Mouse (Mus musculus) gastrocnemius, postnatal 10 days (tissue): ENCODE measurements around the gene Polg2. TPM values are rescaled to one million over a fixed set of nuclear protein-coding genes. Genes with fewer than 3 reads are reported as not detected.
"Not testable (repeated sequence)": the region's sequence is repeated elsewhere in the genome, so short reads cannot be mapped to it uniquely, and the experiment has no call there.

ENCODE experiments used
- DNase-seq: peaks from one replicate; pipeline ENCODE4 v3.0.0; 2021; ENCODE audit warnings: mixed read lengths
- total RNA-seq, 2 experiments: library from RNA; stranded (reverse); gene quantifications; 2 replicates each; pipeline ENCODE4 v1.2.3; 2021

Polg2 gene
- total RNA-seq, 2 experiments from 2014 or later = 4.9 to 5.2 TPM

- no peak for DNase-seq
These were observed 10.3 kb upstream of the Polg2 start for GRCm38 (mm10) chr11:106789649-106790048.

- peak; percentile 93 for DNase-seq
These were observed 9.6 kb upstream of the Polg2 start, which contains the start of the genes Ddx5 and Cep95 for GRCm38 (mm10) chr11:106788775-106789459. Gene Ddx5 (minus strand): TSS chr11:106789185. Gene Cep95 (plus strand): TSS chr11:106789252.

DNA sequence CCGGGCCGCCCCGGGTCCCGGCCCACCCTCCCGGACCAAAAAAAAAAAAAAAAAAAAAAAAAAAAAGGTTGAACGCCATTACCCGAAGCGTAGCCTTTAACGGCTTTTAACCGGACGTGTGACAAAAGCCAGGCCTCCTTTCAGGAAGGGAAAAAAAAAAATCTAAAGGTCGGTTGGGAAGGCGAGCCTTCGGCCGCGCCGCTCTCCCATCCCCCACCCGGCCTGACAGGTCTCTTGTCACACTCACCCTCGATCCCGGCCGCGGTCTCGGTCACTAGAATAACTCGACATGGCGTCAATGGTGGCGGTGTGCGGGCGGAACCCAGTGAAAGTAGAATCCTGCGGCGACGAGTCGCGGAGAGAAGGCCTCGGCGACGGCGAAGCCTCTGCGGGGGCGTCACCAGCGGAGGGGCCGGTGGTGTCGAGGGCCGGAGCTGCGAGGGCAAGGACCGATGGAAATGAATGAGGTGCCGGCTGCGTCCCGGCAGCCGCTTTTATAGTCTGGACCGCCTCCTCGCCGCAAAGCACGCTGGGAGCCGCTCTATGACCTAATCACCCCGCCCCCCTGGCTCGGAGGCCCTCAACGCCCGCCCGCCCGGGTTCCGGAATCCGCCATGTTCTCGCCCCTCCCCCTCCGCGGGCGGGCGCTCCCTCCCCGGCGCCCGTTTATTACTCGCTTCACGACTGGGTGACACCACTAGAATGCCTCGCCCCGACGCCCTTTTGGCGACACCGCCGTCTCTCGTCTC, 8.9 kb upstream of the Polg2 start:
- peak; percentile 100 for DNase-seq

DNA sequence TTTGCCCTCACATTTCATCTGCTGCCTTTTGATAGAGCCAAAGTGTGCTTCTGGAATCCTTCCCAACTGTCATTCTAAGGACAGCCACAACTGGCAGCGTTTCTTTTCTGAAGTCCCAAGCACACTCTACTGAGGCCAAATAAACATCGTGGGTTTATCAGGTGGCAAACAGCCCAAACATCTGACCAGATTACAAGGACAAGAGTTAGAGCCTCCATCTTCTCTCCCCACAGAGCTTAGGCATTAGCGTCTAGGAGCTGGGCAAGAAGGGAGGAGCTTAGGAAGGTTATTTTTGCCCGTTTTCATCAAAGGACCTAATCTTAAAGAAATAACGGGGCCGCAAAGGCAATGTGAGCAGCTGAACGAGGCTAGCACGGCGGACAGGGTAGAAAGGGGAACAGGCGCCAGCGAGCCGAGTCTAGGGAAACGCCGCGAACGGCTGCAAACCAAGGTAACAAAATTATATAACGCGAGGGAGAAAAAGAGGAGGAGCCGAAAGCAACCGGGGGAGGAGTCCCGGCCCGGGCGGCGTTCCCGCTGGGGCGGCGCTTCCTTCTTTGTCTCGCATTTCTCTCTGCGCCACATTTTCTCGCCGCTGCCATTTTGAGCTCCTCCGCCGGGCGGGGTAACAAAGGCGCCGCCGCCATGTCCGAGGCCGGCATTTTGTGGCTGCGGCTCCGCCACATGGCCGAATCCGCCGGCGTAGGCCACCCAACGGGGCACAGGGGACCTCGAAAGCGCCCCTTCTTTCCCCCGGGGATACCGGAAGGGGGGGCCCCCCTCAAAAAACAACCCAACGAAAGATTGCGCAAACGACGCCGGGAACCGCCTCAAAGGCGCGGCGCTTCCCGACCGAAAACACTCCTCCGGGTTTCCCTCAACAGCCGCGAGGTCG, 8.0 kb upstream of the Polg2 start:
- DNase-seq = peak; percentile 96

GRCm38 (mm10) chr11:106785043-106785442, 5.7 kb upstream of the Polg2 start:
- no peak for DNase-seq

GRCm38 (mm10) chr11:106784476-106784875, 5.1 kb upstream of the Polg2 start:
- DNase-seq = no peak

DNA sequence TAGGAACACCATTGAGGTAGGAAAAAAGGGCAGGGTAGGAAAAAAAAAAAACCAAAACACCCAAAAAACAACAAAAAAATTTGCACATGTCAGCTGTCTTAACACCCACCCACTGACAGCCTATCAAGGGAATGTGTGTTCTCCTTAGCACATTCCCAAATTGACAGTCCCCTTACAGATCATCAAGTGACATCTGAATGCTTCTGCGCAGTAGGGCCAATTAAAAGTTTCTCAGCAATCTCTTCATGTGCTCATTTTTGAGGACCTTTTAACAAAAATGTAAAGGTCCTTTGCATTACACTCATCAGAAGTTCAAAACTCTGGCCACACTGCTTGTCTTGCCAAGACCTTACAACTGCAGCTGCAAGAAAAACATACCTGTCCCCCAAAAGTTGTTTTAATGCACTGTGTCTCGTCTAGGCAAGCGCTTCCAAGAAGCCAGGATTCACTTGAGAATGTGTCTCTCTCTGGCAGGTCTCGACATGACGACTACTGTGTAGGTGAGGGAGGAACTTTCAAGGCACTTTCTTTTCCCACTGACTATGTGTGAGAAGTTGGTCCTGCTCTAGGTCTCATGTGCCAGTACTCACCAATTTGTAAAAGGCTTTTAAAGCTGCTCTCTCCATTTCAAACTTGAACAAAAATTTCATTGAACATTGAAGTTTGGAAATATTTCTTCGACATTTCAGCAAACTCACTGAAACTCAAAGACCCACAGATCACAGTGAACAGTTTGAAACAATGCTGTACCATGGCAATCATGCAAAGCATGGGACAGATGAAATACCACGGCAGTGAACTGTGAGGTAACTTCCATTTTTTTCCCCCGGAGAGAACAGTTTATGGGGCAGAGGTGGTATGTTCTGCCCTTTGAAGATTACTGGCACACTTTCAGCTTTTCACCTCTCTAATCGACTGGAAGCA, 3.8 kb upstream of the Polg2 start:
- no peak for DNase-seq

DNA sequence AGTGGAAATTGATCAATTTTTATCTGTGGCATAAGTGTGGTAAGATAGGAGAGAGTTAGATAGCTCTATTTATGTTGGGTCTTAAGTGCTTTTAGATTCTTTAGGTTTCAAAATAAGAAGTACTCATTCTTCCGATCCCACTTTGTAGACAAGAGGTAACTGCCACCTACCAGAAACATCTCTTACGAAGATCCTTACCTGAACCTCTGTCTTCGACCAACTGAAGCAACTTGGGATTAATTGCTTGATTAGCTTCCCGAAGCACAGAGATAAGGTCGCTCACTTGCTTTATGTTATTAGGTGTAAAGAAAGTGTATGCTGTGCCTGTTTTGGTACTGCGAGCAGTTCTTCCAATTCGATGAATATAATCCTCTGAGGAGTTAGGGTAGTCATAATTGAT, 2.9 kb upstream of the Polg2 start:
- DNase-seq = not testable (repeated sequence)

DNA sequence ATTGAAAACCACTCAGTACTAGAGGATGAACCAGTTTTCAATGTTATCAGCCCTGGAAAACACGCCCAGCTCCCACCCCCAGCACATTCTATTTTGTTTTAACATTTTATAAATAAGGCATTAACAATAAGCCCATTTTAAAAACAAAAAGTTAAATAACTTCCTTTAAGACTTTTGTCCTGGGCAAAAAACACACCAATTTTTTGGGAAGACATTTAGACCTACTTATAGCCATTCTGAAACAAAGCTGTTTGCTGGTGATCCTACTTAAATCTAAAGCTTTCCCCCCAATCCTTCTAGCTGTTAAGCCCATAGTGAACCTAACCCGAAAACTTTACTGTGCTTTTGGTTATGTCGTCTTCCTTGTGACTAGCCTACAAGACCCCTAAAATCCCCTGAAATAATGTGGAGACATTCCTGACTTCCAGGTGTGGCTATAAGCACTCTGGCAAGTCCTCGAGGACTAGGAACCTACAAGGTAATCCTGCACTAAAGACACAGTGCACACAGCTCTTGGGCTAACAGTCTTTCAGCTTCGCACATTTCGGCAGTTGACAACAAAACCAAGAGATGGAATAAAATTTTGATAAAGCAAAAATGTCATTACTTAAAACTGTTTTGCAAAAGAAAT, 1.4 kb upstream of the Polg2 start:
- DNase-seq = no peak

GRCm38 (mm10) chr11:106780089-106780425, 720 bp upstream of the Polg2 start:
- no peak for DNase-seq

DNA sequence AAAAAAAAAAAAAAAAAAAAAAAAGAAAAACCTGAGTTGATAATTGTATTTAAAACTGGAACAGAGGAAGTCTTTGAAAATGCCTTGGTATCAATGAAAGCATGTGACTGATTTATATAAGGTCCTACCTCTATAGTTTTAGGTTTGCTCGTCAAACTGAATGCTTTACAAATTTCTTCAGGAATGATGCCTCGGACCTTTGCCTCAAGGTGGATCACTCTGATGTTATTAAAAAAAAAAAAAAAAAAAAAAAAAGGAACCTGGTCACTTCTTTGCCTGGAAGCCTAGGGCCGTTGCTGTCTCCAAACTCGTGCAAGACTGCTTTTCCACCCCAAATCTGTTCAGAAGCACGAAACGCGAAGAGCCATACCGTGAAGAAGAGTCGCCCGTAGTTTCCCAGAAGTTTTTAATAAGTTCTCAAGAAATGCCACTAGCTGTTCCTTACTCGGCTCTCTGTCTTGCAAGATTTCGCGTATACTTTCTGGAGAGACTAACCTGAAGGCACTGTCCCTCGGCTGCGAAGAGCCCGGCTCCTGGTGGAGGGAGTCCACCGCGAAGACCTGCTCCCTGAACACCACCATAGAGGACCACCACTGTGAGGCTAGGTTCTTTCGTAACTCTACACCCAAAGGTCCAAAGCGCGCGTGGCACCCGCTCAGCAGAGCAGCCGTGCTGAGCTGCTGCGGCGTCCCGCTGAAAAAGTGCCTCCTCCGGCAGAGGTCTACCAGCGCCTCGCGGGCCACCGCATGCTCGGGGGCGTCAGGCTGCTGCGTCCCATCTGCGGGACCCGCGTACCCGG, 549 bp downstream of the Polg2 start:
- no peak for DNase-seq

DNA sequence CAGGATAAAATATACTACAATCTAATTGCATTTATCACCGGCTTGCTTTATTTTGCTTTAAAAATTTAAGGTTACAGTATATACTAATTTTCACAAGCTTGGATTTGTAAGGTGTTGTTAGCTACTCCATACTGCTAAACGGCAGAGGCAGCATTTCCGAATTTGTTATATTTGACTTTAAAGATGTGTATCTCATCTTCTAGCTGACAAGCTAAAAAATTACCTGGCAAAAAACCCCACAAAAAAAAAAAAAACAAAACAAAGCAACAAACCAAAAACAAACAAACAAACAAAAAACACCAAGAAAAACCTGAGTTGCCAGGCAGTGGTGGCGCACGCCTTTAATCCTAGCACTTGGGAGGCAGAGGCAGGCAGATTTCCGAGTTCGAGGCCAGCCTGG, 1.2 kb downstream of the Polg2 start:
- DNase-seq = no peak

- DNase-seq = no peak
These were observed 1.9 kb downstream of the Polg2 start for GRCm38 (mm10) chr11:106777395-106777794.

GRCm38 (mm10) chr11:106776960-106777359, 2.4 kb downstream of the Polg2 start:
- no peak for DNase-seq

- no peak for DNase-seq
These were observed 6.3 kb downstream of the Polg2 start for GRCm38 (mm10) chr11:106773061-106773460.

DNA sequence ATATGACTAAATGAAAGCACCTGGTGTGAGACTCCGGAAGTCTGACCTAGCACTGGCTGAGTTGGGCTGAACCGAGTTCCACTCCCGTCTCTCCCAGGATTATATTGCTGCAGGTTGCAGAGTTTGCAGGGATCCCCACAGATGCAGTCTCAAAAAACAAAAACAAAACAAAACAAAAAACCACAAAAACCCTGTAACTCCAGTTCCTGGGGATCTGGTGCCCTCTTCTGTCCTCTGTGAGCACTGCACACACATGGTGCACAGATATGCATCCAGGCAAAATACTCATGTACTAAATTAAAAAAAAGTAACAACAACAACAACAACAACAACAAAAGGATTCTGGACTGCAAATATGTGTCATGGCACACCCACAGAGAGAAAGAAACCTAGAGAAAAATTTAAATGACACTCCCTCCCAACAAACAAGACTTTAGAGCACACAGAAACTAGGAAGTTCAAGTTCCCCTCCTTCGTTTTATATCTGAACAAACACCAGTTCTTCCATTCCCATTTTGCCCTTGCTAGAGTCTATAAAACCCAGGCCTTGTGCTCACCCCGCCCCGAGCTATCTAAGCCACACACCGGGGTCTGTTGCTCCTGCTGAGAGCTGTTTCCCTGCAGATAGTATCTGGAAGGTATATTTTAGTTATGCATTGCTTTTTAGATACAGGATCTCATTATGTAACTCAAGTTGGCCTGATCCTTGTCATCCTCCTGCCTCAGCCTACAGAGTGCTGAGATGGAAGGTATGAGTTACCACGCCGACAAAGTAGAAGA, 9.0 kb downstream of the Polg2 start:
- DNase-seq = no peak

GRCm38 (mm10) chr11:106767516-106767915, 11.8 kb downstream of the Polg2 start:
- no peak for DNase-seq

GRCm38 (mm10) chr11:106766611-106767162, 12.7 kb downstream of the Polg2 start:
- DNase-seq = no peak

GRCm38 (mm10) chr11:106762800-106763185, 16.5 kb downstream of the Polg2 start:
- DNase-seq = no peak
